Mouse (Mus musculus): Measurements from ENCODE around the gene Samd4b. TPM values are rescaled to one million over a fixed set of nuclear protein-coding genes. Genes with fewer than 3 reads are reported as not detected.

Samd4b gene
- polyA plus RNA-seq (2012; rRNA removed), result 155 and 181 TPM in 2 replicates

GRCm38 (mm10) chr7:28597642-28598446 lies at the start of gene Samd4b, which contains the start of gene Pak4:
Gene Samd4b (minus strand): TSS chr7:28598144.
Gene Pak4 (minus strand): TSS chr7:28598185.

GRCm38 (mm10) chr7:28631073-28631472 lies 33.1 kb upstream of the Samd4b start, which contains the start of gene Acp7:
Gene Acp7 (minus strand): TSS chr7:28631332.

GRCm38 (mm10) chr7:28547154-28547553 lies 50.8 kb downstream of the Samd4b start, which contains the start of gene Nccrp1:
Gene Nccrp1 (minus strand): TSS chr7:28547254.

GRCm38 (mm10) chr7:28540526-28540925 lies 57.4 kb downstream of the Samd4b start, which contains the start of gene Sycn:
Gene Sycn (plus strand): TSS chr7:28540885.

GRCm38 (mm10) chr7:28522536-28522935 lies 75.4 kb downstream of the Samd4b start, which contains the start of gene Ifnl3:
Gene Ifnl3 (plus strand): TSS chr7:28522836.

GRCm38 (mm10) chr7:28510405-28510974 lies 87.5 kb downstream of the Samd4b start, which contains the start of gene Ifnl2:
Gene Ifnl2 (minus strand): TSS chr7:28510455.

GRCm38 (mm10) chr7:28451531-28452360 lies 146.2 kb downstream of the Samd4b start, which contains the start of gene Lrfn1:
Gene Lrfn1 (plus strand): TSS chr7:28451980.

GRCm38 (mm10) chr7:28436932-28437570 lies 160.9 kb downstream of the Samd4b start, which contains the start of gene Gmfg:
Gene Gmfg (plus strand): TSS chr7:28437447.

GRCm38 (mm10) chr7:28392429-28393271 lies 205.3 kb downstream of the Samd4b start, which contains the start of the genes Med29 and Paf1:
Gene Med29 (minus strand): TSS chr7:28392708.
Gene Paf1 (plus strand): TSS chr7:28392951.

GRCm38 (mm10) chr7:28380237-28381016 lies 217.5 kb downstream of the Samd4b start, which contains the start of gene Zfp36:
Gene Zfp36 (minus strand): TSS chr7:28380253.

GRCm38 (mm10) chr7:28372251-28373108 lies 225.5 kb downstream of the Samd4b start, which contains the start of gene Plekhg2:
Gene Plekhg2 (minus strand): TSS chr7:28372599.

GRCm38 (mm10) chr7:28350155-28350883 lies 247.6 kb downstream of the Samd4b start, which contains the start of gene Rps16:
Gene Rps16 (plus strand): TSS chr7:28350652.

Other genes starting within 250 kb of the Samd4b start
- 1,842 and 2,300 TPM in 2 replicates for gene Rps16, start 247.5 kb downstream of the Samd4b start, polyA plus RNA-seq (2012; rRNA removed)
- gene Plekhg2, start 225.5 kb downstream of the Samd4b start, polyA plus RNA-seq (2012; rRNA removed), result 48.3 and 50.7 TPM in 2 replicates
- 50.2 and 54.2 TPM in 2 replicates for gene Zfp36, start 217.9 kb downstream of the Samd4b start, polyA plus RNA-seq (2012; rRNA removed)
- 93.8 and 104 TPM in 2 replicates for gene Med29, start 205.4 kb downstream of the Samd4b start, polyA plus RNA-seq (2012; rRNA removed)
- gene Paf1, start 205.2 kb downstream of the Samd4b start, polyA plus RNA-seq (2012; rRNA removed), result 118 and 195 TPM in 2 replicates
- gene Gmfg, start 160.7 kb downstream of the Samd4b start, polyA plus RNA-seq (2012; rRNA removed), result 2.0 and 2.8 TPM in 2 replicates
- 38.7 and 38.9 TPM in 2 replicates for gene Lrfn1, start 146.2 kb downstream of the Samd4b start, polyA plus RNA-seq (2012; rRNA removed)
- not detected in 2 replicates for gene Ifnl2, start 87.7 kb downstream of the Samd4b start, polyA plus RNA-seq (2012; rRNA removed)
- not detected in 2 replicates for gene Ifnl3, start 75.3 kb downstream of the Samd4b start, polyA plus RNA-seq (2012; rRNA removed)
- gene Sycn, start 57.3 kb downstream of the Samd4b start, polyA plus RNA-seq (2012; rRNA removed), result 0.73 and 4.9 TPM in 2 replicates
- gene Nccrp1, start 50.9 kb downstream of the Samd4b start, polyA plus RNA-seq (2012; rRNA removed), result 0.08 TPM in 1 of 2 replicates, not detected in the other
- 63.5 and 68.3 TPM in 2 replicates for gene Pak4, start within 50 bp of the Samd4b start, polyA plus RNA-seq (2012; rRNA removed)
- gene Acp7, start 33.2 kb upstream of the Samd4b start, polyA plus RNA-seq (2012; rRNA removed), result 1.6 and 1.8 TPM in 2 replicates
- 29.2 and 37.0 TPM in 2 replicates for gene Fbxo27, start 94.7 kb upstream of the Samd4b start, polyA plus RNA-seq (2012; rRNA removed)
- gene Fbxo17, start 118.7 kb upstream of the Samd4b start, polyA plus RNA-seq (2012; rRNA removed), result 18.7 and 28.0 TPM in 2 replicates
- 105 and 112 TPM in 2 replicates for gene Mrps12, start 143.7 kb upstream of the Samd4b start, polyA plus RNA-seq (2012; rRNA removed)
- gene Sars2, start 143.8 kb upstream of the Samd4b start, polyA plus RNA-seq (2012; rRNA removed), result 25.8 and 31.4 TPM in 2 replicates
- gene Ccer2, start 158.0 kb upstream of the Samd4b start, polyA plus RNA-seq (2012; rRNA removed), result not detected in 2 replicates
- gene Sirt2, start 168.6 kb upstream of the Samd4b start, polyA plus RNA-seq (2012; rRNA removed), result 78.6 and 92.9 TPM in 2 replicates
- 56.1 and 60.3 TPM in 2 replicates for gene Nfkbib, start 169.4 kb upstream of the Samd4b start, polyA plus RNA-seq (2012; rRNA removed)
- gene Rinl, start 190.8 kb upstream of the Samd4b start, polyA plus RNA-seq (2012; rRNA removed), result 2.7 and 2.8 TPM in 2 replicates
- 204 and 341 TPM in 2 replicates for gene Hnrnpl, start 210.4 kb upstream of the Samd4b start, polyA plus RNA-seq (2012; rRNA removed)
- 442 and 460 TPM in 2 replicates for gene Ech1, start 227.1 kb upstream of the Samd4b start, polyA plus RNA-seq (2012; rRNA removed)
- 20.6 and 30.5 TPM in 2 replicates for gene Lgals4, start 235.7 kb upstream of the Samd4b start, polyA plus RNA-seq (2012; rRNA removed)